8 mouse cellular contexts compared by ENCODE assay signal in the genomic region with DNA sequence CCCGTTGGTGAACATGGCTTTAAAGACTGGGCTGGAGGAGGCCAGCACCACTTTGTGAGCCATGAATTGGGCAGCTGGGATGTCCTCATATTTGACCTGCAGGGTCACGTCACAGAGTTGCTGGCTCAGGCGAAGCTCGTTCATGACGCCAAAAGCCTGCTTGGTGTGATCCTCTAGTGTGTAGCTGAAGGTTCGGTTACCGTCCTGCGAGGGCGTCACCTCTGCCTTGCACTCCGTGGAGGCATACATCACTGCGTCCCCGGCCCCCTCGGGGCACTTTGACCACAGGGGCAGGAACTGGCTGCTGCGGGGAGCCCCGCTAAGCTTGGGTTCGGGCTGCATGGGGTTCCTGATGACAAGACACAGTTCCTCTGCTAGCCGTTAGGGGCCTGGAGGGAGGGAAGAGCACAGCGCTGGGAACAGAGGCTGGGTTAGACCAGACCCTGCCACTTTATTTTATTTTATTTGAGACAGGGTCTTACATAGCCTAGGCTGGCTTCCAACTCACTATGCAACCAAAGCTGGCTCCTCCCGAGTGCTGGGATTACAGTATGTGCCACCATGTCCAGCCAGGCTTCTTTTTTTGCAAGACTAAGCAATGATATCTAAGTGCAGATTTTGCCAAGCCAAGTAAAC. TPM values are rescaled to one million over a fixed set of nuclear protein-coding genes. Genes with fewer than 3 reads are reported as not detected.
A peak's percentile ranks its signal among the peaks of the same experiment; 100 is the strongest.
DNase-seq lines count a peak whose midpoint lies in the region; ATAC-seq and TF ChIP-seq lines count a peak whose summit lies in the region.

No protein-coding gene starts in this region.

- no peak for TF ChIP-seq EP300 in ES-Bruce4 (IDR thresholded peaks at IDR 0.05; ENCODE audit: insufficient read depth, low read depth, low read length)

- peak overlapping the region; percentile 94 for H3K9ac ChIP-seq in ES-Bruce4 (ENCODE audit: low read depth, poor library complexity, severe bottlenecking)
- H3K9ac ChIP-seq in heart, embryonic 13.5 days, result peak overlapping the region; percentile 95
- peak overlapping the region; percentile 97 for H3K9ac ChIP-seq in limb, embryonic 12.5 days (replicated peaks)
- H3K9ac ChIP-seq in midbrain, postnatal 0 days (replicated peaks; ENCODE audit: low read length, poor library complexity, severe bottlenecking), result peak overlapping the region; percentile 86

- no peaks in the 10 kb centered on the region for H3K27me3 ChIP-seq in ES-Bruce4 (ENCODE audit: control insufficient read depth, insufficient read depth, low read length, poor library complexity, severe bottlenecking)
- peaks cover 8% of the 10 kb centered on the region; the same call in 1 of the 2 replicates for H3K27me3 ChIP-seq in heart, embryonic 13.5 days (replicated peaks)
- peaks cover 8% of the 10 kb centered on the region for H3K27me3 ChIP-seq in limb, embryonic 12.5 days
- no peaks in the 10 kb centered on the region; the same call in 1 of the 2 replicates for H3K27me3 ChIP-seq in midbrain, postnatal 0 days (ENCODE audit: insufficient read depth, low read length)

- peaks cover 1% of the 10 kb centered on the region for H3K4me1 ChIP-seq in ES-Bruce4 (ENCODE audit: control insufficient read depth, insufficient read depth, low read length)
- peaks cover 30% of the 10 kb centered on the region for H3K4me1 ChIP-seq in heart, embryonic 13.5 days
- H3K4me1 ChIP-seq in limb, embryonic 12.5 days (replicated peaks), result peaks cover 21% of the 10 kb centered on the region
- H3K4me1 ChIP-seq in midbrain, postnatal 0 days (ENCODE audit: insufficient read depth, low read length), result peaks cover 6% of the 10 kb centered on the region

- peak; percentile 68 for DNase-seq in cerebellum, adult 11-12 months
- peak; percentile 58 to 59 for DNase-seq in cerebellum, postnatal 25 days
- peak; percentile 48 for DNase-seq in midbrain, postnatal 0 days (ENCODE audit: low spot score)
- peak; percentile 64 for DNase-seq in thymus, postnatal 14 days

- H3K36me3 ChIP-seq in ES-Bruce4 (ENCODE audit: control insufficient read depth, insufficient read depth, low read length, poor library complexity, severe bottlenecking), result no peaks in the 10 kb centered on the region
- H3K36me3 ChIP-seq in heart, embryonic 13.5 days, result peaks cover 45% of the 10 kb centered on the region
- peaks cover 44% of the 10 kb centered on the region for H3K36me3 ChIP-seq in limb, embryonic 12.5 days
- peaks cover 16% of the 10 kb centered on the region for H3K36me3 ChIP-seq in midbrain, postnatal 0 days (ENCODE audit: insufficient read depth, low read length)

- ATAC-seq in cerebellum, adult (ENCODE audit: insufficient number of reproducible peaks, low FRiP score, low TSS enrichment), result no peak; the same call in 1 of the 2 replicates
- no peak for ATAC-seq in heart, embryonic 13.5 days (ENCODE audit: extremely low read depth, insufficient number of reproducible peaks, low FRiP score, low TSS enrichment)
- peak; percentile 28; the same call in 1 of the 2 replicates for ATAC-seq in limb, embryonic 12.5 days (ENCODE audit: insufficient number of reproducible peaks, insufficient read depth, low FRiP score, low TSS enrichment, low read depth)
- ATAC-seq in midbrain, postnatal 0 days (ENCODE audit: low FRiP score), result peak; percentile 39

- TF ChIP-seq POLR2A in ES-Bruce4 (IDR thresholded peaks at IDR 0.05; ENCODE audit: insufficient read depth, low read length), result no peak

- H3K9me3 ChIP-seq in ES-Bruce4 (replicated peaks; ENCODE audit: control insufficient read depth, insufficient read depth, low read length, poor library complexity, severe bottlenecking), result no peaks in the 10 kb centered on the region
- H3K9me3 ChIP-seq in heart, embryonic 13.5 days, result no peaks in the 10 kb centered on the region
- H3K9me3 ChIP-seq in limb, embryonic 12.5 days, result no peaks in the 10 kb centered on the region
- H3K9me3 ChIP-seq in midbrain, postnatal 0 days (ENCODE audit: low read length), result no peaks in the 10 kb centered on the region

- H3K27ac ChIP-seq in ES-Bruce4 (ENCODE audit: insufficient read depth, low read length), result peak overlapping the region; percentile 60; the same call in 1 of the 2 replicates
- peak overlapping the region; percentile 95 for H3K27ac ChIP-seq in heart, embryonic 13.5 days (replicated peaks)
- H3K27ac ChIP-seq in limb, embryonic 12.5 days, result peak overlapping the region; percentile 96
- H3K27ac ChIP-seq in midbrain, postnatal 0 days (ENCODE audit: low read depth, low read length), result peak overlapping the region; percentile 82

- H3K4me3 ChIP-seq in ES-Bruce4 (ENCODE audit: low read depth, low read length), result peak overlapping the region; percentile 72
- H3K4me3 ChIP-seq in heart, embryonic 13.5 days, result peak overlapping the region; percentile 81
- peak overlapping the region; percentile 93 for H3K4me3 ChIP-seq in limb, embryonic 12.5 days (replicated peaks)
- peak overlapping the region; percentile 78 for H3K4me3 ChIP-seq in midbrain, postnatal 0 days (ENCODE audit: low read depth, low read length)

- H3K4me2 ChIP-seq in heart, embryonic 13.5 days, result peak overlapping the region; percentile 79
- H3K4me2 ChIP-seq in limb, embryonic 12.5 days, result peak overlapping the region; percentile 78
- H3K4me2 ChIP-seq in midbrain, postnatal 0 days (ENCODE audit: low read depth, low read length, poor library complexity, severe bottlenecking), result peak overlapping the region; percentile 68

- 11% methylated on average over 19 of the region's 19 CpGs for WGBS in heart, embryonic 13.5 days
- 18% methylated on average over 19 of the region's 19 CpGs for WGBS in limb, embryonic 12.5 days
- 17% methylated on average over 19 of the region's 19 CpGs for WGBS in midbrain, postnatal 0 days

- no peak for TF ChIP-seq CTCF in ES-Bruce4 (IDR thresholded peaks at IDR 0.05; ENCODE audit: low read depth, low read length)
- peak; percentile 57 for TF ChIP-seq CTCF in midbrain, postnatal 0 days (IDR thresholded peaks at IDR 0.05)

RNA-seq across cellular contexts. Expression of a gene that starts 1.7 kb away (rescaled TPM):
- 19.5 and 19.6 TPM in 2 replicates for polyA plus RNA-seq in ES-Bruce4 (2011; ENCODE audit: insufficient read depth, insufficient read length, low read depth, missing spikeins)
- 51.1 and 52.7 TPM in 2 replicates for polyA plus RNA-seq in heart, embryonic 13.5 days (2015; fragmentation: Nextera tagmentation; extraction: Ambion mirVana)
- 64.7 and 65.2 TPM in 2 replicates for polyA plus RNA-seq in limb, embryonic 12.5 days (2016; fragmentation: Nextera tagmentation; extraction: Ambion mirVana)
- total RNA-seq in midbrain, postnatal 0 days (2014; rRNA removed), result 72.5 and 89.7 TPM in 2 replicates
- polyA plus RNA-seq in midbrain, postnatal 0 days (2015; fragmentation: Nextera tagmentation; extraction: Ambion mirVana), result 60.6 and 67.7 TPM in 2 replicates

RNA-seq across cellular contexts. Expression of a gene that starts 10.8 kb away (rescaled TPM):
- polyA plus RNA-seq in ES-Bruce4 (2011; ENCODE audit: insufficient read depth, insufficient read length, low read depth, missing spikeins), result 0.40 and 0.44 TPM in 2 replicates
- polyA plus RNA-seq in heart, embryonic 13.5 days (2015; fragmentation: Nextera tagmentation; extraction: Ambion mirVana), result 0.07 and 0.11 TPM in 2 replicates
- 0.31 and 0.63 TPM in 2 replicates for polyA plus RNA-seq in limb, embryonic 12.5 days (2016; fragmentation: Nextera tagmentation; extraction: Ambion mirVana)
- 4.2 and 5.2 TPM in 2 replicates for total RNA-seq in midbrain, postnatal 0 days (2014; rRNA removed)
- 2.7 and 2.9 TPM in 2 replicates for polyA plus RNA-seq in midbrain, postnatal 0 days (2015; fragmentation: Nextera tagmentation; extraction: Ambion mirVana)

RNA-seq across cellular contexts. Expression of a gene that starts 27.6 kb away (rescaled TPM):
- 18.8 and 22.3 TPM in 2 replicates for polyA plus RNA-seq in ES-Bruce4 (2011; ENCODE audit: insufficient read depth, insufficient read length, low read depth, missing spikeins)
- 41.6 and 51.4 TPM in 2 replicates for polyA plus RNA-seq in heart, embryonic 13.5 days (2015; fragmentation: Nextera tagmentation; extraction: Ambion mirVana)
- polyA plus RNA-seq in limb, embryonic 12.5 days (2016; fragmentation: Nextera tagmentation; extraction: Ambion mirVana), result 29.8 and 34.9 TPM in 2 replicates
- total RNA-seq in midbrain, postnatal 0 days (2014; rRNA removed), result 20.3 and 26.6 TPM in 2 replicates
- 26.3 and 32.6 TPM in 2 replicates for polyA plus RNA-seq in midbrain, postnatal 0 days (2015; fragmentation: Nextera tagmentation; extraction: Ambion mirVana)

RNA-seq across cellular contexts. Expression of a gene that starts 50.3 kb away (rescaled TPM):
- polyA plus RNA-seq in ES-Bruce4 (2011; ENCODE audit: insufficient read depth, insufficient read length, low read depth, missing spikeins), result 35.9 and 41.7 TPM in 2 replicates
- polyA plus RNA-seq in heart, embryonic 13.5 days (2015; fragmentation: Nextera tagmentation; extraction: Ambion mirVana), result 12.7 and 13.2 TPM in 2 replicates
- polyA plus RNA-seq in limb, embryonic 12.5 days (2016; fragmentation: Nextera tagmentation; extraction: Ambion mirVana), result 18.1 and 22.2 TPM in 2 replicates
- 21.9 and 25.9 TPM in 2 replicates for total RNA-seq in midbrain, postnatal 0 days (2014; rRNA removed)
- polyA plus RNA-seq in midbrain, postnatal 0 days (2015; fragmentation: Nextera tagmentation; extraction: Ambion mirVana), result 11.7 and 13.0 TPM in 2 replicates

RNA-seq across cellular contexts. Expression of a gene that starts 53.7 kb away (rescaled TPM):
- polyA plus RNA-seq in ES-Bruce4 (2011; ENCODE audit: insufficient read depth, insufficient read length, low read depth, missing spikeins), result 11.6 and 12.4 TPM in 2 replicates
- polyA plus RNA-seq in heart, embryonic 13.5 days (2015; fragmentation: Nextera tagmentation; extraction: Ambion mirVana), result 80.4 and 101 TPM in 2 replicates
- 46.1 and 46.9 TPM in 2 replicates for polyA plus RNA-seq in limb, embryonic 12.5 days (2016; fragmentation: Nextera tagmentation; extraction: Ambion mirVana)
- total RNA-seq in midbrain, postnatal 0 days (2014; rRNA removed), result 93.4 and 126 TPM in 2 replicates
- polyA plus RNA-seq in midbrain, postnatal 0 days (2015; fragmentation: Nextera tagmentation; extraction: Ambion mirVana), result 141 and 146 TPM in 2 replicates

Comparison
In these comparisons a context has a peak if more than half of its experiments do, and no peak if none do; other contexts are left out.
1. ATAC-seq: peak in limb, embryonic 12.5 days (single experiment) and midbrain, postnatal 0 days (single experiment); none in cerebellum, adult (single experiment) and heart, embryonic 13.5 days (single experiment).
2. Peak in every context shown above with its lines, with median percentiles within 50 percentile points of each other: DNase-seq, H3K27ac ChIP-seq, H3K4me3 ChIP-seq, H3K9ac ChIP-seq and H3K4me2 ChIP-seq.